Mouse (Mus musculus) heart, adult 2 months (tissue): ENCODE measurements at regions not wholly inside any gene's neighbourhood (a gene's known extent, or its start where the extent isn't known, plus 50 kb on each side); places are given as distances from the start of the nearest gene placed in this dataset.

Source experiments
- DNase-seq, 2 experiments: peaks; one replicate each; pipeline ENCODE4 v3.0.0; 2021
- H3K27ac ChIP-seq: fragments of 200-600 bp; 2 replicates; pipeline ENCODE4 v1.8.1; 2022
- H3K27me3 ChIP-seq: fragments of 200-500 bp; 2 replicates; pipeline ENCODE4 v1.6.1; 2012; ENCODE audit warnings: mild to moderate bottlenecking, low read length, inconsistent platforms, mixed read lengths; ENCODE audit not compliant: control insufficient read depth, insufficient read depth
- H3K36me3 ChIP-seq: fragments of 200-500 bp; 2 replicates; pipeline ENCODE4 v1.6.1; 2012; ENCODE audit warnings: low read length, inconsistent platforms; ENCODE audit not compliant: control insufficient read depth, insufficient read depth
- H3K4me1 ChIP-seq: fragments of 200-500 bp; 2 replicates; pipeline ENCODE4 v1.6.1; 2011; ENCODE audit warnings: low read length; ENCODE audit not compliant: control insufficient read depth, insufficient read depth
- H3K4me3 ChIP-seq: fragments of 200-600 bp; 2 replicates; pipeline ENCODE4 v1.8.1; 2022
- H3K79me2 ChIP-seq: fragments of 200-500 bp; replicated peaks from 2 replicates; pipeline ENCODE4 v1.6.1; 2012; ENCODE audit warnings: mild to moderate bottlenecking, inconsistent platforms, low read length, moderate library complexity, mixed read lengths; ENCODE audit not compliant: control insufficient read depth, insufficient read depth
- H3K9ac ChIP-seq: fragments of 200-500 bp; 2 replicates; pipeline ENCODE4 v1.6.1; 2012; ENCODE audit warnings: low read depth, mild to moderate bottlenecking, control low read depth, inconsistent platforms, low read length, mixed read lengths
- CTCF ChIP-seq: fragments of 200-600 bp; IDR thresholded peaks from 2 replicates; pipeline ENCODE4 v1.8.1; 2022; ENCODE audit warnings: antibody characterized with exemption, mild to moderate bottlenecking, moderate library complexity
- EP300 ChIP-seq: fragments of 200-500 bp; IDR thresholded peaks from 2 replicates; pipeline ENCODE4 v1.6.1; 2011; ENCODE audit warnings: low read depth, low read length, control low read depth; ENCODE audit not compliant: insufficient read depth
- POLR2A ChIP-seq: fragments of 200-500 bp; IDR thresholded peaks from 2 replicates; pipeline ENCODE4 v1.6.1; 2011; ENCODE audit warnings: mild to moderate bottlenecking, low read depth, low read length, control low read depth; ENCODE audit not compliant: insufficient read depth
- WGBS: fragments of 180-500 bp; shearing (Covaris S2); methylation state at CpG from one replicate; pipeline ENCODE4 v1.1.7; 2018; 5-methylcytosine and 5-hydroxymethylcytosine counted together
- intact Hi-C: fragments of 180-260 bp; cut with DNase I; formaldehyde crosslinking; loops from one replicate; pipeline ENCODE4 v1.15.1; 2025

DNA sequence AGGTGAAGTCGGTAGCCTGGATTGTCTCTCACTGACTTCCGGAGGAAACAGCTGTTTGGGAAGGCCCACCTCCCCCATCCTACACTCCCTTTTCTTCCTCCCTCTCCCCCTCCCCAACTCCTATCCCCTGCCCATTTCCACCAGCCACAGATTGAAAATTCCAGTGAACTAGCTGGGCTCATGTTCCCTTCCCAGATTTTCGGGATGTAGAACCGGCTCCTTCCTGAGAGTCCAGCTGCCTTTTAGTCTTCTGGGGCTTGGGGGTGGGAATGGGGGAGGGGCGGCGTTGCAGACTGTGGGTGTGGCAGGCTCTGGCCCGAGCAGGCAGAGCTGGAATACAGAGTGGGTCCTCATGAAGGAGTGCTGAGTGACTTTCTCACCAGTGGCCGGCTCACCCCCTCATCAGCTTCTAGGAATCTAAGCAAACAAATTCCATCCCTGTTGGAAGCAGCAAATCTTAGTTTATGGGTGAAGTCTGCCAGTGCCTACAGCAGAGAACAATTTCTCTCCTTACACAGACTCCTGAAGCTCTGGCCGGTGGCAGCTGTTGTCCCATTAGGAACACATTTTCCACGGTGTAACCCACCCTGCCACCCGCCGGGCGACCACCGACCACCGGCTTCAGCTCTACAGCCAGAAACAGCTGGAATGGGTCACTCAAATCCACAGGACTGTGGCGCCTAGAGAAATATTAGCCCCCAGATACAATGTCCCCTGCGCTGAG lies 100.9 kb downstream of the Mycn start:
- H3K27me3 ChIP-seq = no peaks in the 10 kb centered on the region
- intact Hi-C loops = no loop called here
- no peaks in the 10 kb centered on the region for H3K36me3 ChIP-seq
- DNase-seq = no peak
- H3K4me3 ChIP-seq = no peak overlapping the region
- H3K79me2 ChIP-seq = no peaks in the 10 kb centered on the region
- 42% methylated on average over 17 of the region's 17 CpGs for WGBS
- no peak overlapping the region for H3K27ac ChIP-seq
- no peak for TF ChIP-seq CTCF
- no peak for TF ChIP-seq EP300
- TF ChIP-seq POLR2A = no peak
- no peaks in the 10 kb centered on the region for H3K4me1 ChIP-seq
- no peak overlapping the region for H3K9ac ChIP-seq

DNA sequence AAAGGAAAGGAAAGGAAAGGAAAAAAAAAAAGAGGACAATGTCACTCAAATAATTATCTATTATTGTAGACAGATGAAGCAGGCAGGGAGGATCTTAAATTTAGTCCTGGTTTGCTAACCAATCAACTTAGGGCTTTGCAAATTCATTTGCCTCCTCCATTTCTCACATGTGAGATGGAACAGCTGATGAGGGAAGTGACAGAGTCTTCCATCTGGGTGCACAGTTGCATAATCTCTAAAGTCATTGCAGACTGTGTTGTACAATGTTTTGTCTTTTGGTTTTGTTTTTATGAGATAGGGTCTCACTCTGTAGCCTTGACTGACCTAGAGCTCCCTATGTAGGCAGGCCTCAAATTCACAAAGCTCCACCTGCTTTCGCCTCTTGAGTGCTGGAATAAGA lies 103.9 kb downstream of the Mycn start:
- no peaks in the 10 kb centered on the region for H3K79me2 ChIP-seq
- no peak overlapping the region for H3K27ac ChIP-seq
- 100% methylated on average over 1 of the region's 1 CpGs for WGBS
- no peaks in the 10 kb centered on the region for H3K36me3 ChIP-seq
- TF ChIP-seq CTCF (no peak), POLR2A (no peak), EP300 (no peak)
- H3K27me3 ChIP-seq = no peaks in the 10 kb centered on the region
- no peaks in the 10 kb centered on the region for H3K4me1 ChIP-seq
- no peak overlapping the region for H3K9ac ChIP-seq
- no peak for DNase-seq
- intact Hi-C loops = no loop called here
- no peak overlapping the region for H3K4me3 ChIP-seq

DNA sequence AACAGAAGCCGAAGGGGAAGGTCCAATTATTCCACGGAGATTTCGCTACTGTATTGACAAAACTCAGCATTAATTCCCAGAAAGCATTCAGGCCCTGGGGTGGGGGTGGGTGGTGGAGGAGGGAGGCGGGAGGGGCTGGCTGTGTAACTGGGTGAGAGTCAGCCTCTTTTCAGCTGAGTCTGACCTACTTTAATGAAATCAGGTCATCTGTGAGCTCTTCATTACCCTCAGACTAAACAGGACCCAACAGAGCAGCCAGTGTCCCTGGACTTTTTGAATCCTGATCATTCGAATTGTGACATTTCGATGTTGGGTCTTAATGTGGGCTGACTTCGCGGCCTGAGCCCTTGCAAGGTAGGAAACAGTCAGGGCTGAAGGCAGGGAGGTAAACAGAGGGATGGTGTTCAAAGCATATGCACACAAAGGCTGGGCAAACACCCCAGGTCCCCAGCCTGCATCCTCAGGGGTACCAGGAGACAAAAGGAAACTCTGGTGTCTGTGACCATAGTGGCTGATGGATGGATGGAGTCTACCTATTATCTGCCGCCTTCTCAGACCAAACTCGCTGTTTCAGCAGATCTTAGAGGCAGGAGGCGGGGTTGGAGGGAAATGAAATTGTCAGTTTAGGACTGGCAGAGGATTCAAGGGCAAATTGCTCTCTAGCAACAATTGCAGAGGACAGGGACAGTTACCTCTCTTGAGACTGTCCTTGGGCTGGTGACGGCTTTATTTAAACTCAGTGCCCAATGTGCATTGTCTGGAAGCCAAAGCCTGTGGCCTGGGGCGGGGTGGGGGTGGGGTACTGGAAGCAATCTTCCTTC lies 113.7 kb downstream of the Mycn start:
- Histone ChIP-seq H3K27me3 (no peaks in the 10 kb centered on the region), H3K4me1 (peaks cover 1% of the 10 kb centered on the region; the same call in 1 of the 2 replicates), H3K79me2 (no peaks in the 10 kb centered on the region), H3K27ac (no peak overlapping the region), H3K36me3 (peaks cover 2% of the 10 kb centered on the region; the same call in 1 of the 2 replicates), H3K4me3 (no peak overlapping the region), H3K9ac (no peak overlapping the region)
- intact Hi-C loops = no loop called here
- DNase-seq = no peak
- TF ChIP-seq EP300 = no peak
- TF ChIP-seq POLR2A = no peak
- TF ChIP-seq CTCF = no peak
- WGBS = 71% methylated on average over 13 of the region's 13 CpGs

DNA sequence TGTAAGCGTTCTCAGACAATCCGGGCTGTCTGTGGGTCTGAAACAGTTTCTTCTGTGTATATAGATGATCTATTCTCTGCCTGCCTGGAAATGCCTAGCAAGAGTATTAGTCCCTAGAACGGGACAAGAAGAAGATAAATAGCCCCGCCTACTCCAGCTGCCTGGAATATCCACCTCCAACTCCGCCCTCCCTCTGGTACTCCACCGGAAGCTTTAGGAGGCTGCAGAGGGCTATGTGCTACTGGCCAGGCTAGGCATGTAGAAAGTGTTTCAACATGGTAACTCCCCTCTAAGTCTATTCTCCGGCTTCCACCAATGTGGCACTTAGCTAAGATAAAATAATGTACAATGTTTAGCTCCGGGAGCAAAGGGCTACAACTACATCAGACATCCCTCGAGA lies 114.3 kb downstream of the Mycn start:
- WGBS = 58% methylated on average over 9 of the region's 9 CpGs
- TF ChIP-seq POLR2A = no peak
- no peak for TF ChIP-seq EP300
- no peak for TF ChIP-seq CTCF
- H3K79me2 ChIP-seq = no peaks in the 10 kb centered on the region
- H3K4me1 ChIP-seq = peaks cover 6% of the 10 kb centered on the region; the same call in 1 of the 2 replicates
- no peak for DNase-seq
- no peak overlapping the region for H3K9ac ChIP-seq
- no peaks in the 10 kb centered on the region for H3K27me3 ChIP-seq
- no peak overlapping the region for H3K27ac ChIP-seq
- intact Hi-C loops = no loop called here
- H3K4me3 ChIP-seq = no peak overlapping the region
- peaks cover 2% of the 10 kb centered on the region; the same call in 1 of the 2 replicates for H3K36me3 ChIP-seq

DNA sequence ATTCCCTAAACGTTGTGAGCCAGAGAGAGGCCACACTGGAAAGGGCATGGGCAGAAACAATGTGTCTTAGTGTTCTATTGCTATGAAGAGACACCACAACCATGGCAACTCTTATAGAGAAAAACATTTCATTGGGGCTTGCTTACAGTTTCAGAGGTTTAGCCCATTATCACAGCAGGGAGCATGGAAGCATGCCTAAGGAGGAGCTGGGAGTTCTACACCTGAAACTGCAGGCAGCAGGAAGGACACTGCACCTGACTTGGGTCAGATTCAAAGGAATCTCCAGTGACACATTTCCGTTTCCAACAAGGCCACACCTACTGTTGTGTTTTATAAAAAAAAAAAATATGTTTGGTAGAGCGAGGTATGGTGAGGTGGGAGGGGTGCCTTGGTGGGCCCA lies 115.3 kb downstream of the Mycn start:
- Histone ChIP-seq H3K27me3 (no peaks in the 10 kb centered on the region), H3K4me3 (no peak overlapping the region), H3K27ac (no peak overlapping the region), H3K4me1 (peaks cover 6% of the 10 kb centered on the region; the same call in 1 of the 2 replicates), H3K36me3 (peaks cover 2% of the 10 kb centered on the region; the same call in 1 of the 2 replicates), H3K9ac (no peak overlapping the region), H3K79me2 (no peaks in the 10 kb centered on the region)
- intact Hi-C loops = no loop called here
- WGBS = 69% methylated on average over 3 of the region's 3 CpGs
- DNase-seq = no peak
- no peak for TF ChIP-seq CTCF
- TF ChIP-seq POLR2A = no peak
- no peak for TF ChIP-seq EP300

DNA sequence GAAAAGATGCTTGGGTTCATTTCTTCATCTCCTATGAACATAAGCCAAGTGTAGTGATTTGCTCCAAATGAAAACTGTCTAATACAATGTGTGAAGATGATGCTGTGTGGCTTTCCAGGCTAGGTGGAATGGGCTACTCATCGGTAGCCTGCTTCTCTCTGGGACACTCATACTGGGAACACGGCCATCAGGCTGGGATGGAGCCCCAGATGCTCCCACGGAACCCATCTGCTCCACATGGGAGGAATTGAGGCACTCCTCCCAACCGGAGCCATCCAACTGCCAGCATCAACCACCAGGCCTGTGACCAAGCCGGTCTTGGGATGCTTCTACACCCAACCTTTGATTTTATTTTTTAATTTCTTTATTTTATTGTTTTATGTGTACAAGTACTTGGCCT lies 115.9 kb downstream of the Mycn start:
- WGBS = 87% methylated on average over 5 of the region's 5 CpGs
- no peaks in the 10 kb centered on the region for H3K27me3 ChIP-seq
- H3K27ac ChIP-seq = no peak overlapping the region
- no peak for DNase-seq
- no peaks in the 10 kb centered on the region for H3K79me2 ChIP-seq
- intact Hi-C loops = no loop called here
- H3K9ac ChIP-seq = no peak overlapping the region
- peaks cover 6% of the 10 kb centered on the region; the same call in 1 of the 2 replicates for H3K4me1 ChIP-seq
- peaks cover 2% of the 10 kb centered on the region; the same call in 1 of the 2 replicates for H3K36me3 ChIP-seq
- no peak overlapping the region for H3K4me3 ChIP-seq
- TF ChIP-seq POLR2A = no peak
- no peak for TF ChIP-seq CTCF
- TF ChIP-seq EP300 = no peak
